Mouse (Mus musculus) cerebellum, adult 2 months (tissue): ENCODE results near the gene Rabgap1l. TPM values are rescaled to one million over a fixed set of nuclear protein-coding genes. Genes with fewer than 3 reads are reported as not detected.

Experiments
- DNase-seq, 2 experiments: peaks; one replicate each; pipeline ENCODE4 v3.0.0; 2021
- H3K27ac ChIP-seq: fragments of 200-500 bp; 2 replicates; pipeline ENCODE4 v1.5.1; 2012; ENCODE audit warnings: low read length, control low read depth, inconsistent platforms; ENCODE audit not compliant: insufficient read depth
- H3K27me3 ChIP-seq: fragments of 200-500 bp; 2 replicates; pipeline ENCODE4 v1.6.1; 2012; ENCODE audit warnings: inconsistent platforms, mild to moderate bottlenecking, low read length, moderate library complexity; ENCODE audit not compliant: control insufficient read depth, insufficient read depth
- H3K4me1 ChIP-seq: fragments of 200-500 bp; 2 replicates; pipeline ENCODE4 v1.6.1; 2011; ENCODE audit warnings: low read length; ENCODE audit not compliant: control insufficient read depth, insufficient read depth
- H3K4me3 ChIP-seq: fragments of 200-500 bp; replicated peaks from 2 replicates; pipeline ENCODE3; 2011; ENCODE audit warnings: mild to moderate bottlenecking, low read depth, low read length, control low read depth; ENCODE audit not compliant: insufficient read depth
- CTCF ChIP-seq: fragments of 200-500 bp; IDR thresholded peaks from 2 replicates; pipeline ENCODE4 v1.5.1; 2011; ENCODE audit warnings: low read depth, mild to moderate bottlenecking, control low read depth, low read length, moderate library complexity, borderline replicate concordance; ENCODE audit not compliant: insufficient read depth
- POLR2A ChIP-seq: fragments of 200-500 bp; IDR thresholded peaks from 2 replicates; pipeline ENCODE4 v1.6.1; 2011; ENCODE audit warnings: low read length, control low read depth, borderline replicate concordance; ENCODE audit not compliant: insufficient read depth
- WGBS: fragments of 180-500 bp; shearing (Covaris S2); methylation state at CpG from one replicate; pipeline ENCODE4 v1.1.7; 2018; 5-methylcytosine and 5-hydroxymethylcytosine counted together
- polyA plus RNA-seq: library from polyadenylated mRNA; depleted of rRNA; stranded (reverse); fragments of >200 nt; gene quantifications from 2 replicates; pipeline ENCODE4 v1.2.3, GENCODE M21; 2012

Gene Rabgap1l
- polyA plus RNA-seq, 1 experiment = 57.7 TPM

DNA sequence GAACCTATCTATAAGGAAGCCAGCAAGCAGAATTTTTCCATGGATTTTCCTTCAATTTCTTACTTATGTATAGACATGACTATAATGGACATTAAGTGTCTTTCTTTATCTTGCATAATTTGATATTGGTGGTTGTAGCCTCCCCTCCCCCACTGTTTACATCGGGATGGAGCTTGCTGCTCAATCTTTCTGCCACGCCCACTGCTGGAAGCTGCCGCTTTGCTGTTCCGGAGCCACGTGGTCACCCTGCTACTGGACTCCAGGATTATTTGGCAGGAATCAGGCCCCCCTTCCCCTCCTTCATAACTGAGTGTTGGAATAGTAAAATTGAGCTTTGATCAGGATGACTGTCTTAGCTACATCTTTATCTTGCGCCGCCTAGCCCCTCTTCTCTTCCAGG, 46.2 kb downstream of the Rabgap1l start:
- TF ChIP-seq POLR2A = no peak
- no peak for TF ChIP-seq CTCF
- Histone ChIP-seq H3K4me3 (no peak overlapping the region), H3K27me3 (no peaks in the 10 kb centered on the region), H3K4me1 (peaks cover 7% of the 10 kb centered on the region), H3K27ac (no peak overlapping the region)
- WGBS = 19% methylated on average over 7 of the region's 7 CpGs
- DNase-seq = peak in 1 of 2 experiments; percentile 30

DNA sequence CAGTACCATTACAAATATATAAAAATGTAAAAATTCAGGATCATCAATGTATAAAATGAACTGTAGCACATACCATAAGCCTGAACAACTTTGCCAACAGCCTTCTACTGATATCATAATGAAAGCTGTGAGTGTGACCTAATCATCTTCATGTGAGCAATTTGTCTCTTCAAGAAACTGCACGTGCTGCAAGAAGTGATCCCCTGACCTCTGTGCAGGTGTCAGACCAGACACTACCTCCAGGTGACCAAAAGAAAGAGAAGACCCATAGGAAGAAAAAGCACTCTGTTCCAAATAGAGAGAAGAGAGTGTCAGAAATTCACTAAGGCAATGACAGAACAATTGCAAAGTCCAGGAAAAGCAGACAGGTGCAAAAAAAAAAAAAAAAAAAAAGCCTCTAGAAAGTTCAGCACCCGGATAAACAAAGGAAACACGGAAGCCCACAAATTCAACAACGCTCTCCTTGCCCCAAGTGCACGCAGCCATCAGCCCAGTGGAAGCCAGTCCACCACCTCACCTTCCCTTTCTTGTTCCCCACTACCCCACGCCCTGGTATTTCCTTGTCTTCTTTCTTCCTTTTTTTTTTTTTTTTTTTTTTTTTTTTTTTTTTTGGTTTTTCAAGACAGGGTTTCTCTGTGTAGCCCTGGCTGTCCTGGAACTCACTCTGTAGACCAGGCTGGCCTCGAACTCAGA, 47.6 kb downstream of the Rabgap1l start:
- Histone ChIP-seq H3K4me1 (peaks cover 3% of the 10 kb centered on the region; the same call in 1 of the 2 replicates), H3K27ac (no peak overlapping the region), H3K27me3 (no peaks in the 10 kb centered on the region), H3K4me3 (no peak overlapping the region)
- no peak for DNase-seq
- 82% methylated on average over 7 of the region's 7 CpGs for WGBS
- TF ChIP-seq CTCF = no peak
- no peak for TF ChIP-seq POLR2A

GRCm38 (mm10) chr1:160744009-160744408, 49.0 kb downstream of the Rabgap1l start:
- Histone ChIP-seq H3K27me3 (no peaks in the 10 kb centered on the region), H3K4me3 (no peak overlapping the region), H3K4me1 (peaks cover 3% of the 10 kb centered on the region; the same call in 1 of the 2 replicates), H3K27ac (no peak overlapping the region)
- TF ChIP-seq POLR2A (no peak), CTCF (no peak)
- DNase-seq = peak in 1 of 2 experiments; percentile 27
- 34% methylated on average over 3 of the region's 3 CpGs for WGBS

DNA sequence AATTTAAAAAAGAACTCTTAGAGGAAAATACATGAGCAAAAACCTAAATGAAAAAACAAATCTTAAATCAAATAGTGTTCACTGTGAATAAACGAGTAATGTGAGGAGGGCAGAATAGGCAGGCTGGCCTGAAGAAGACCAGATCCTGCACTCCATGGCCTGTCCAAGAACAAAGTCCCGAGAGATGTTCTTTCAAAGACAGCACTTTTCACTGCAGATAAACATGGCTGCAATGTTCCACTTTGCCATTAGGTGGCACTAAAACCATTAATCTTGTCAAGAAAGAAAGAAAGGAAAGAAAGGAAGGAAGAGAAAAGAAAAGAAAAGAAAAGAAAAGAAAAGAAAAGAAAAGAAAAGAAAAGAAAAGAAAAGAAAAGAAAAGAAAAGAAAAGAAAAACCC, 49.8 kb downstream of the Rabgap1l start:
- TF ChIP-seq POLR2A = no peak
- TF ChIP-seq CTCF = peak; percentile 54; the same call in 1 of the 2 replicates
- 0% methylated on average over 2 of the region's 2 CpGs for WGBS
- Histone ChIP-seq H3K27me3 (no peaks in the 10 kb centered on the region), H3K27ac (no peak overlapping the region), H3K4me1 (peaks cover 3% of the 10 kb centered on the region; the same call in 1 of the 2 replicates), H3K4me3 (no peak overlapping the region)
- peak; percentile 41 to 63 for DNase-seq

DNA sequence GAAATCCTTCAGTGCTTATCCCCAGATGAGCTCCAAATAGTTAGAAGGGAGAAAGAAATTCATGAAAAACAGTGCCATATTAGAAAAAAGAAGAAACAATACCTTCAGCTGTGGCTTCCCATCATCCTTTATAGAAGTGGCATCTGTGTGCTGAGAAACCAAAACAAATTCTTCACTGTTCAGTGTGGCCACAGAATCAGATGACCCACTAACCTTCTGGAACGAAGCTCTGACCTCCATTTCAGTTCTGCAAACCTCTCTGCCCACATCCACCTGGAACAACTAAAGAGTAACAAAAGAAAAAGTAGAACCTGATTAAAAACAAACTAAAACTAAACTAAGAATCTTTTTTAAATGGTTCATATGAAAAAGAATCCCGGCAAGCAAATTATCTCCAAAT, 52.4 kb downstream of the Rabgap1l start:
- TF ChIP-seq POLR2A (no peak), CTCF (no peak)
- no peaks in the 10 kb centered on the region for H3K4me1 ChIP-seq
- no peak for DNase-seq
- no peak overlapping the region for H3K4me3 ChIP-seq
- 65% methylated on average over 2 of the region's 2 CpGs for WGBS
- H3K27me3 ChIP-seq = no peaks in the 10 kb centered on the region
- no peak overlapping the region for H3K27ac ChIP-seq

GRCm38 (mm10) chr1:160734743-160735142, 58.3 kb downstream of the Rabgap1l start:
- 84% methylated on average over 2 of the region's 2 CpGs for WGBS
- H3K27ac ChIP-seq = no peak overlapping the region
- no peaks in the 10 kb centered on the region for H3K27me3 ChIP-seq
- DNase-seq = no peak
- TF ChIP-seq CTCF (no peak), POLR2A (no peak)
- no peak overlapping the region for H3K4me3 ChIP-seq
- H3K4me1 ChIP-seq = 0 out of 2 replicates have a peak, but pooled peaks cover 3% of the 10 kb centered on the region

GRCm38 (mm10) chr1:160729944-160730343, 63.1 kb downstream of the Rabgap1l start:
- DNase-seq = no peak
- Histone ChIP-seq H3K4me3 (no peak overlapping the region), H3K27ac (no peak overlapping the region), H3K27me3 (no peaks in the 10 kb centered on the region), H3K4me1 (0 out of 2 replicates have a peak, but pooled peaks cover 3% of the 10 kb centered on the region)
- TF ChIP-seq POLR2A (no peak), CTCF (no peak)
- 58% methylated on average over 4 of the region's 4 CpGs for WGBS

DNA sequence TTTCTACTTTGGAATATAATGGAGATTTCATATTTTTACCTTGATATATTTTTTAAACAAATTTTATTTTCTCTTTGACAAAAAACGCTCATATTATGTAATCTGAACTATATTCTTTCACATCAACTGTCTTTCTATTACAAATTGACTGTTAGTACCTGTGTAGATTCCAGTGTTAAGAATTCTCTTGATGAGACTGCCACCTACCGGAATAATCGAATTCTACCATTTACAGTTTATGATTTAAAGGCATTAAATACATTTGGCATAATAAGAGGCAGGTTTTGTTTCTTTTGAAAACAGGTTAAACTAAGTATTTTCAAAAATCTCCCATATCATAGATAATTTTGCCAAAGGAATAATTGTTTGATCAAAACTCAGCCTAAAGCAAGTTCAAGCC, 75.3 kb downstream of the Rabgap1l start:
- Histone ChIP-seq H3K4me3 (no peak overlapping the region), H3K27me3 (no peaks in the 10 kb centered on the region), H3K4me1 (no peaks in the 10 kb centered on the region), H3K27ac (no peak overlapping the region)
- DNase-seq = peak in 1 of 2 experiments; percentile 45
- no peak for TF ChIP-seq POLR2A
- TF ChIP-seq CTCF = peak; percentile 41; the same call in 1 of the 2 replicates
- WGBS = 12% methylated on average over 3 of the region's 3 CpGs

DNA sequence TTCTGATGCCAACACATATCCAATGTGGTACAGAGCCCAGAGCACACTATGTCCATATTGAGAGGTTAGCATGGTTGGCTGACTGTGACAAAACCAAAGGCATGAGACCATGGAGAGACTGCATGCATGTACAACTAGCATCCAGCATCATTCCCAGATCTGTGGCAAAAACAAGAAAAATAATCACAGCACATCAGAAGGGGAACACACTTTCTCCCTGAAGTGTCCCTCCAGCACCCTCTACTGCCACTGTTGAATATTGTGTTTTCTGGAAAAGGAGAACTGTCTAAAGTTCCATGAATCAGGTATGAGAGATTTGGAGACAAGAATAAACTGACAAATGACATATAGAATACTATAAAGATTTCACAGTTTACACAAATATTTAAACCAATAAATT, 78.3 kb downstream of the Rabgap1l start:
- DNase-seq = peak in 1 of 2 experiments; percentile 25
- no peaks in the 10 kb centered on the region for H3K27me3 ChIP-seq
- no peaks in the 10 kb centered on the region for H3K4me1 ChIP-seq
- no peak overlapping the region for H3K4me3 ChIP-seq
- no peak overlapping the region for H3K27ac ChIP-seq
- peak; percentile 37; the same call in 1 of the 2 replicates for TF ChIP-seq CTCF
- TF ChIP-seq POLR2A = no peak
